Mouse (Mus musculus) neural tube, embryonic 13.5 days (tissue): ENCODE measurements around the gene Prkce. TPM values are rescaled to one million over a fixed set of nuclear protein-coding genes. Genes with fewer than 3 reads are reported as not detected.

Experiments
- ATAC-seq: fragments of 200-750 bp; cut with Nextera tagmentation; 2 replicates; pipeline ENCODE4 v1.8.0; 2017; ENCODE audit warnings: low read depth, mild to moderate bottlenecking, moderate TSS enrichment, moderate library complexity
- H3K27ac ChIP-seq: fragments of 300-500 bp; sonication (generic); replicated peaks from 2 replicates; pipeline ENCODE4 v1.5.1; 2015; ENCODE audit warnings: moderate library complexity, mild to moderate bottlenecking, inconsistent platforms
- H3K27me3 ChIP-seq: fragments of 300-500 bp; sonication (generic); 2 replicates; pipeline ENCODE4 v1.6.1; 2015; ENCODE audit warnings: mild to moderate bottlenecking, inconsistent platforms
- H3K36me3 ChIP-seq: fragments of 300-500 bp; sonication (generic); 2 replicates; pipeline ENCODE4 v1.6.1; 2015; ENCODE audit warnings: mild to moderate bottlenecking, inconsistent platforms
- H3K4me1 ChIP-seq: fragments of 300-500 bp; sonication (generic); replicated peaks from 2 replicates; pipeline ENCODE4 v1.6.1; 2015; ENCODE audit warnings: inconsistent platforms
- H3K4me2 ChIP-seq: fragments of 300-500 bp; sonication (generic); 2 replicates; pipeline ENCODE4 v1.6.1; 2015; ENCODE audit warnings: inconsistent platforms, mild to moderate bottlenecking, moderate library complexity
- H3K4me3 ChIP-seq: fragments of 300-500 bp; sonication (generic); 2 replicates; pipeline ENCODE4 v1.5.1; 2015; ENCODE audit warnings: mild to moderate bottlenecking, inconsistent platforms
- H3K9ac ChIP-seq: fragments of 300-500 bp; sonication (generic); 2 replicates; pipeline ENCODE4 v1.6.1; 2015; ENCODE audit warnings: moderate library complexity, mild to moderate bottlenecking, inconsistent platforms
- H3K9me3 ChIP-seq: fragments of 300-500 bp; sonication (generic); 2 replicates; pipeline ENCODE4 v1.6.1; 2016; ENCODE audit warnings: inconsistent platforms
- WGBS: fragments of 180-500 bp; shearing (Covaris S2); methylation state at CpG from one replicate; pipeline ENCODE4 v1.1.7; 2015; 5-methylcytosine and 5-hydroxymethylcytosine counted together
- polyA plus RNA-seq: library from polyadenylated mRNA; unstranded; fragments of >200 nt; fragmentation: Nextera tagmentation; extraction: Ambion mirVana; gene quantifications from 2 replicates; pipeline ENCODE4 v1.2.1, GENCODE M21; 2015

Prkce gene
- polyA plus RNA-seq, 1 experiment from 2014 or later = 27.7 TPM

DNA sequence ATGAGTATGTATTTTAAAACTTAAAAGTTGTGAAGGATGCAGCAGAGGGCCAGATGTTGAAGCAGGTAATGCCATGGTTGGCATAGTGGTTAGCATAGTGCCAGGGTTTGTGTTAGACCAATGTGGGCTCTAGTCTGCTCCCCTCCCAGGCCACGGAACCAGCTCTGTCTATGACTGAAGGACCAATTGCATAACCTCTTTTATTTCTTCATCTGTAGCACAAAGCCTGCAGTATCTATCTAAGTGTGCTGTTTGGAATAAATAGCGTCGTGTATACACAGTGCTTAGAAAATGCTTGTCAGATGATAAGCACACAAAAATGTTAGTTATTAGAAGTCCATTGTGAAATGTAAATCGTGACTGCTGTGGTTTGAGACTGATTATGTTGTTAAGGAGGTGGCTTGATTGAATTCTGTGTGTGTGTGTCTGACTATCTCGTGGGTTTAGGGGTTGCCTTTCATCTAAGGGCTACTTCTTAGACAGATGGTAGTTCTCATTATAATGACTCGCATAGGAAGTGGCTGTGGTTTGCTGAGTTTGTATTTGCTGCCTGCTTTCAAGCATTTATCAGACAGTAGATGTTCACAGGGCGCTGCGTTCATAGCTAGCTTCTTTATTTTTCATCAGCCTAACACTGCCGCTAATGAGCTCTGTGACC, 17.1 kb downstream of the Prkce start:
- no peaks in the 10 kb centered on the region for H3K36me3 ChIP-seq
- peaks cover 3% of the 10 kb centered on the region; the same call in 1 of the 2 replicates for H3K9me3 ChIP-seq
- H3K9ac ChIP-seq = no peak overlapping the region
- H3K4me1 ChIP-seq = peaks cover 14% of the 10 kb centered on the region
- no peaks in the 10 kb centered on the region for H3K27me3 ChIP-seq
- H3K4me3 ChIP-seq = no peak overlapping the region
- peak overlapping the region; percentile 23; the same call in 1 of the 2 replicates for H3K27ac ChIP-seq
- 76% methylated on average over 9 of the region's 9 CpGs for WGBS
- H3K4me2 ChIP-seq = no peak overlapping the region
- ATAC-seq = no peak

DNA sequence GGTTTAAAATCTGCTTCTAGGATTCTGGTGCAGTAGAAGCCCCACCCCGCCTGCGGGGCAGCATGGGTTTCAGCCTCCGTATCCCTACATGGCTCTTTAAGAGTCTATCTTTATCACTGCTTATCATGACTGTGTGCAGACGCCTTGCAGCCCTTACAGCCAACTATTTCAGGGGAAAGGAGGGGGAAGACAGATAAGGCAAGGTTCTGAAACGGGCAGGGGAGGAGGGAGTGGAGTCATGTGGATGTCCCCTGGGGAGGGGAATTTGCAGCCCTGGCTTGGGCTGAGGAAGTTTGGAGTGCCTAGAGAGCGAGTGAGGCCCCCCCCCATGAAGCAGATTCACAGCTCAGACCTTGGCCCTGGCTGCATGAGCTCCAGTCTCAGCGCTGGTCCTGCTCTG, 18.0 kb downstream of the Prkce start:
- Histone ChIP-seq H3K36me3 (no peaks in the 10 kb centered on the region), H3K4me2 (no peak overlapping the region), H3K9me3 (peaks cover 3% of the 10 kb centered on the region; the same call in 1 of the 2 replicates), H3K9ac (no peak overlapping the region), H3K27me3 (no peaks in the 10 kb centered on the region), H3K27ac (no peak overlapping the region; the same call in 1 of the 2 replicates), H3K4me3 (no peak overlapping the region), H3K4me1 (peaks cover 14% of the 10 kb centered on the region)
- ATAC-seq = no peak
- WGBS = 48% methylated on average over 7 of the region's 7 CpGs

DNA sequence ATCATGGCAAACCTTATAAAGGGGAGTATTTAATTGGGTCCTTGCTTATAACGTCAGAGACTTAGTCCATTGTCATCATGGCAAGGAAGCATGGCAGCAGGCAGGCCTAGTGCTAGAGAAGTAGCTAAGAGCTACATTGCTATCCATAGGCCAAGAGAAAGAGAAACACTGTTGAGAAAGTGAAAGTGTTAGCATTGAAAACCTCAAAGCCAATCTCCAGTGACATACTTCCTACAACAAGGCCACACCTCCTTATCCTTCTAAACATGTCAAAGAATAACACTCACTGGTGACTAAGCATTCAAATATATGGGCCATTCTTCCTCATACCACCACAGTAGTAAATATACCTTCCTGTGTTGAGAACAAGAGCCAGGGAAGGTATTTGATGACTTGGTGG, 20.2 kb downstream of the Prkce start:
- Histone ChIP-seq H3K9me3 (no peaks in the 10 kb centered on the region), H3K4me1 (peaks cover 14% of the 10 kb centered on the region), H3K4me3 (no peak overlapping the region), H3K36me3 (no peaks in the 10 kb centered on the region), H3K4me2 (no peak overlapping the region), H3K9ac (no peak overlapping the region), H3K27ac (no peak overlapping the region), H3K27me3 (no peaks in the 10 kb centered on the region)
- no peak for ATAC-seq
- WGBS = 88% methylated on average over 1 of the region's 1 CpGs

DNA sequence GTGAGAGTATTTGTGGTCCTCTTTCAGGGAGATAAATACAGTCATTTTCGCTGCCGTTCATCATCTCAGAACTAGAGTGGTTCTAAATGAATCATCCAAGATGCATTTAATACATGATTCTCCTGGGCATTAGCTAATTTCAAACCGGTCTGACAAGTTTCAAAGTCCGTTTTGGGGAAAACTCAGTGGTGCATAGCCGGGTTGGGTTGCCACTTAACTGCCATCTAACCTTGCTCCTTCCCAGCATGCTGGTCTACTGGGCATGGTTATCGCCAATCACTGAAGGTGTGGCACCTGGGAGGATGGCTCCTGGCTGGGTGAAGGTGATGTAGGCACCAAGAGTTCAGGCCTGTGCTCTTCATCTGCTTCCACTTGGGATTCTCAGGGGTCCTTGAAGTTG, 26.4 kb downstream of the Prkce start:
- H3K9ac ChIP-seq = no peak overlapping the region
- H3K36me3 ChIP-seq = no peaks in the 10 kb centered on the region
- no peak overlapping the region for H3K27ac ChIP-seq
- WGBS = 93% methylated on average over 6 of the region's 6 CpGs
- H3K4me3 ChIP-seq = no peak overlapping the region
- H3K27me3 ChIP-seq = no peaks in the 10 kb centered on the region
- peaks cover 3% of the 10 kb centered on the region; the same call in 1 of the 2 replicates for H3K4me1 ChIP-seq
- no peak for ATAC-seq
- no peaks in the 10 kb centered on the region for H3K9me3 ChIP-seq
- H3K4me2 ChIP-seq = no peak overlapping the region

DNA sequence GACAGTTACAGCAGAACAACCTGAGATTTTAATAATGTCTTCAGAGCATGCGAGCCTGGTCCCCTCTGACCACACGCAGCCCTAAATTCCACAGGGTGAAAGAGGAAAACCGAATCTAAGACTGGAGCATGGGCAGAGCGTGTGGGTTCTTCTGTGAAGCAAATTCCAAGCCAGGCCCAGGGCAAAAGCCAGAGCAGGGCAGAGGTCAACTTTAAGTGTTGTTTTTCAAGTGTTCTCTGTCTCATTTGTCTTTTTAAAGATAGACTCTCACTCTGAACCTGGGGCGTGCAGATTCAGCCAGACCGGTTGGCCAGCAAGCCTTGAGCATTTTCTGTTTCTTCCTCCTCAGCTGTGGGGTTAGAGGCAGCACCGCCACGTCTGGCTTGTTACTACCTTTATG, 27.3 kb downstream of the Prkce start:
- H3K4me2 ChIP-seq = no peak overlapping the region
- no peaks in the 10 kb centered on the region for H3K27me3 ChIP-seq
- no peak overlapping the region for H3K9ac ChIP-seq
- H3K4me3 ChIP-seq = no peak overlapping the region
- no peaks in the 10 kb centered on the region for H3K36me3 ChIP-seq
- no peak for ATAC-seq
- H3K9me3 ChIP-seq = no peaks in the 10 kb centered on the region
- WGBS = 86% methylated on average over 8 of the region's 8 CpGs
- H3K4me1 ChIP-seq = peaks cover 8% of the 10 kb centered on the region; the same call in 1 of the 2 replicates
- no peak overlapping the region for H3K27ac ChIP-seq

DNA sequence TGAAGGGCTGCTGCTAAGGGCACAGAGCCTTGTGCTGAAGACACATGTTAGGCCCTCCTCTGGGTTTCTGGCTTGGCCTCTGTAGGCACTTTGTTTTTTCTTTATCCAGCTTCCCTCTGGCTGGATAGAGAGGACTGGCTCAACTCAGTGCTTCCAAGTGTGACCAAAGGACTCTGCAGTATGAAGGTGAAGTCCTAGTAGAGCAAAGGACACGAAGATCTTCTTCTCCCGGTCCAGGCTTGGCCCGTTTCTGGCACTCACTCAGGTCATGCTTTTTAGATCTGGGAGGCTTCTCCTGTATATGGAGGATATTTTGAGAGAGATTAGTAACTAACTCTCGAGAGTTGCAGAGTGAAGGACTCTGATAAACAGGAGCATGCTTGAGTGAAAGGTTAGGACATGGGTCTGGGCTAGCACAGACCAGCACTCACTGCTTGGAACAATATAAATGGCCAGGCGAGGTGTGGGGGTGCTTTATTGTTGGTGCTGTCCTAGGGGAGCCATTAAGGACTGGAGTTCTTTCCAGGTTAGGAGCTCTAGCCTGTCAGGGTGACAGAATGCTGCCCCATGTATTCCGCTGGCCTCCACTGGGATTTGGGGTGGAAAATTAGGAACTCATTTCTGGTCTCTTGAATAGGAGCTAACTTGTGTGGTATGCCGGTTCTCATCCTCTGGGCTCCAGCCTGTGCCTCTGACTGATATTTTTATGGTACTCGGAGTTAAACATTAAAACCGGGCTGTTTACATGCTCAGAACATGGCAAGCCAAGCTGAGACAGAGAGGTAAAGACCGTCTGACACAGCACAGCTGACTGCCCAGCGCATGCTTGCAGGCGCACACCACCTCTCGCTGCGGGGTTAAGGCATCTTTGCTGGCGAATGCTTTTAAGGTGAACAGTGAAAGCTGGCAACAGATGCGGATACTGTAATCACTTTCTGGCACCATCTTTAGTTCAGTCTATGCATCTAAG, 31.2 kb downstream of the Prkce start:
- no peaks in the 10 kb centered on the region for H3K27me3 ChIP-seq
- no peak overlapping the region for H3K9ac ChIP-seq
- H3K27ac ChIP-seq = no peak overlapping the region
- 86% methylated on average over 16 of the region's 16 CpGs for WGBS
- peaks cover 18% of the 10 kb centered on the region for H3K4me1 ChIP-seq
- no peak overlapping the region for H3K4me2 ChIP-seq
- H3K36me3 ChIP-seq = no peaks in the 10 kb centered on the region
- no peak for ATAC-seq
- no peaks in the 10 kb centered on the region for H3K9me3 ChIP-seq
- H3K4me3 ChIP-seq = no peak overlapping the region

- Histone ChIP-seq H3K36me3 (no peaks in the 10 kb centered on the region), H3K27me3 (no peaks in the 10 kb centered on the region), H3K27ac (no peak overlapping the region), H3K9ac (no peak overlapping the region), H3K4me2 (no peak overlapping the region), H3K4me3 (no peak overlapping the region), H3K4me1 (peaks cover 37% of the 10 kb centered on the region), H3K9me3 (no peaks in the 10 kb centered on the region)
- ATAC-seq = no peak
- 95% methylated on average over 7 of the region's 7 CpGs for WGBS
Measured at GRCm38 (mm10) chr17:86201981-86202380, 34.4 kb downstream of the Prkce start.

- Histone ChIP-seq H3K27ac (no peak overlapping the region), H3K9me3 (no peaks in the 10 kb centered on the region), H3K36me3 (no peaks in the 10 kb centered on the region), H3K4me1 (peaks cover 37% of the 10 kb centered on the region), H3K4me2 (no peak overlapping the region), H3K27me3 (no peaks in the 10 kb centered on the region), H3K4me3 (no peak overlapping the region), H3K9ac (no peak overlapping the region)
- WGBS = 94% methylated on average over 6 of the region's 6 CpGs
- ATAC-seq = no peak
Measured at GRCm38 (mm10) chr17:86202972-86203371, 35.4 kb downstream of the Prkce start.

- WGBS = 65% methylated on average over 20 of the region's 20 CpGs
- no peak overlapping the region for H3K4me3 ChIP-seq
- H3K27ac ChIP-seq = no peak overlapping the region
- H3K9me3 ChIP-seq = no peaks in the 10 kb centered on the region
- peaks cover 35% of the 10 kb centered on the region for H3K4me1 ChIP-seq
- no peak overlapping the region for H3K4me2 ChIP-seq
- no peaks in the 10 kb centered on the region for H3K36me3 ChIP-seq
- no peak for ATAC-seq
- H3K9ac ChIP-seq = no peak overlapping the region
- H3K27me3 ChIP-seq = no peaks in the 10 kb centered on the region
Measured at GRCm38 (mm10) chr17:86203531-86204450, 36.2 kb downstream of the Prkce start.

DNA sequence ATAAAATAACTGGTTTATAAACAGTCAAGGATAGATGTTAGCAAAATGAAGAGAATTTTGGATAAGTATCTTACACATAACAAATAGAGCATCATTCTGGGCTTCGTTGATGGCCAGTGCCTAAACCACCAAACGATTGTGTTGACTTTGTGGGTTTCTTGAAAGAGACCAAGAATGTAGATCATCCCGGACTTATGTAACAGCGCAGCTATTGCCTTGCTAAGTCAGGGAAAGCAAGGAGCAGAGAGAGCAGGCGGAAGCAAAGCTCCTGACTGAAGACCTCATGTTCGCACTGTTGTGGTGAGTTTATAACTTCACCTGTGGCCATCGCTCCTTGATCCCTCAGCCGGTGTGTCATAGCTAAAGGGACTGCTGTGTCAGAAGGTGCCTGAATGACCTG, 38.7 kb downstream of the Prkce start:
- ATAC-seq = no peak
- no peaks in the 10 kb centered on the region for H3K9me3 ChIP-seq
- 92% methylated on average over 8 of the region's 8 CpGs for WGBS

GRCm38 (mm10) chr17:86208057-86208820, 40.7 kb downstream of the Prkce start:
- no peaks in the 10 kb centered on the region for H3K9me3 ChIP-seq
- no peaks in the 10 kb centered on the region for H3K36me3 ChIP-seq
- 90% methylated on average over 17 of the region's 17 CpGs for WGBS
- no peak for ATAC-seq
- no peak overlapping the region for H3K4me2 ChIP-seq
- no peak overlapping the region for H3K9ac ChIP-seq
- H3K27ac ChIP-seq = no peak overlapping the region
- H3K4me3 ChIP-seq = no peak overlapping the region
- peaks cover 24% of the 10 kb centered on the region for H3K4me1 ChIP-seq
- H3K27me3 ChIP-seq = no peaks in the 10 kb centered on the region

More for the DNA sequence above, 38.7 kb downstream of the Prkce start:
- Histone ChIP-seq H3K36me3 (no peaks in the 10 kb centered on the region), H3K4me3 (no peak overlapping the region), H3K27ac (no peak overlapping the region), H3K27me3 (no peaks in the 10 kb centered on the region), H3K4me2 (no peak overlapping the region), H3K9ac (no peak overlapping the region), H3K4me1 (peaks cover 29% of the 10 kb centered on the region)
